Mouse (Mus musculus): ENCODE data around the gene Lats1. TPM values are rescaled to one million over a fixed set of nuclear protein-coding genes. Genes with fewer than 3 reads are reported as not detected.

Gene Lats1
- polyA plus RNA-seq (2012; rRNA removed) = 17.4 and 17.6 TPM in 2 replicates

DNA sequence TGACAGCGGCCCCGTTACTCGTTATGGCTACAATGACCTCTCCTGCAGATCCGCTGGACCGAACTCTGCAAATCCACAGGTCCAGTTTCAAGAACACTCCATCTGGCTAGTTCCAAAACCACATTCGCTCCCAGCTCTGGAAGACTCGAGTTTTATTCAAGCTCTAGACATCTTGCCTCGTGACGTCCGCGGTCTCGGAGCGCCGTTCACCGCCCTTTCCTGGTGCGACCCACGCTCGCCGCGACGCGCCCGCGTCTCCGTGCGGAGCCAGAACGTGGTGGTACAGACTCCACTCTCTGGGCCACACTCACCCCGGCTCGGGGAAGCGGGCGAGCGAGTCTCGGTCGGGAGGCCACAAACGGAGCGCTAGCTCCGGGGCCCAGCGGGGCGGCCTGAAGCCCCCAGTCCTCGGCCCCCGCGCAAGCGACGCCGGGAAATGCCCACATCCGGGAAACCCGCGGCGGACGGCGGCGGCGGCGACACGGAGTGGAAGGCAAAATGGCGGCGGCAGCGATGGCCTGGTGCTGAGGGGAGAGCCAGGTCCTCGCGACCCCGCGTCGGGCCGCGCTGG lies at the start of gene Lats1, which contains the start of gene Pcmt1:
Lats1 (plus strand) TSS at position 484 of the 571 bp plus-strand sequence.
Pcmt1 (minus strand) TSS at position 406 of the 571 bp plus-strand sequence.
- DNase-seq (ENCODE audit: low spot score) = peak; percentile 92

GRCm38 (mm10) chr10:7640366-7640765 lies 40.6 kb upstream of the Lats1 start:
- DNase-seq (ENCODE audit: low spot score) = no peak

DNA sequence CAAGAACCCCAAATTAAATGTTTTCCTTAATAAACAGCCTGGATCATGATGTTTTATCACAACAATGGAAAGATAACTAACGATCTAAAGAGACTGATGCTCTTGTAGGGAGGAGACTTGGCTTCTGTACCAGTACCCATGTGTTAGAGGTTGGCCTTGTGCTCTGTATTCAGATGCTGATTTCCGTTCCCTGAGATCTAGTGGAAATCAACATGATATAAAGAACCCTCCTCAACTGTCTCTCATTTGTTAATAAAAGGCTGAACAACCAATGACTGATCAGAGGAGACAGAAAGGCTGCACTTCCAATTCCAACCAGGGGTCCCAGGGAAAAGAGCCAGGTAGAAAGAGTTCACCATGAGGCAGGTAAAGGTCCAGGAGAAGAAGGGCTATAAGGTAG lies 35.1 kb upstream of the Lats1 start:
- no peak for DNase-seq (ENCODE audit: low spot score)

- no peak for DNase-seq (ENCODE audit: low spot score)
Measured at GRCm38 (mm10) chr10:7649059-7649458, 32.0 kb upstream of the Lats1 start.

DNA sequence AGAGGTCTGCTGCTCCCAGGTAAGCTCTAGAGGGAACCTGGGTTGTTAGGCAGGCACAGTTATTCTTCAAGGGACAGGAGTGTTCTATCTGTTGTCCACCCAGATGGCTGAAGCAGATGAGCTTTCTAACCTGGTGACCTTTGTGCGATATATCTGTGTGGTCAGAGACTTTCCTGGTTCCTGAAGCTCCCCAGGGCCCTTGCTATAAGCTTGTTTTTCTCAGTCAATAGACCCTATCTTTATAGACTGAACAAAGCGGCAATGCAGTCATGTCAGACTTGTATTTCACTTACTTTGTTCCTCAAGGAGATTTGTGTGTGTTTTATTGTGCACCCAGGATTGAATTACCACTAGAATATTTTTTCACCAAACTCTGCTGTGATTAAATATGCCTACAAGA lies 30.0 kb upstream of the Lats1 start:
- no peak for DNase-seq (ENCODE audit: low spot score)

- no peak for DNase-seq (ENCODE audit: low spot score)
Measured at GRCm38 (mm10) chr10:7662471-7663141, 18.4 kb upstream of the Lats1 start.

DNA sequence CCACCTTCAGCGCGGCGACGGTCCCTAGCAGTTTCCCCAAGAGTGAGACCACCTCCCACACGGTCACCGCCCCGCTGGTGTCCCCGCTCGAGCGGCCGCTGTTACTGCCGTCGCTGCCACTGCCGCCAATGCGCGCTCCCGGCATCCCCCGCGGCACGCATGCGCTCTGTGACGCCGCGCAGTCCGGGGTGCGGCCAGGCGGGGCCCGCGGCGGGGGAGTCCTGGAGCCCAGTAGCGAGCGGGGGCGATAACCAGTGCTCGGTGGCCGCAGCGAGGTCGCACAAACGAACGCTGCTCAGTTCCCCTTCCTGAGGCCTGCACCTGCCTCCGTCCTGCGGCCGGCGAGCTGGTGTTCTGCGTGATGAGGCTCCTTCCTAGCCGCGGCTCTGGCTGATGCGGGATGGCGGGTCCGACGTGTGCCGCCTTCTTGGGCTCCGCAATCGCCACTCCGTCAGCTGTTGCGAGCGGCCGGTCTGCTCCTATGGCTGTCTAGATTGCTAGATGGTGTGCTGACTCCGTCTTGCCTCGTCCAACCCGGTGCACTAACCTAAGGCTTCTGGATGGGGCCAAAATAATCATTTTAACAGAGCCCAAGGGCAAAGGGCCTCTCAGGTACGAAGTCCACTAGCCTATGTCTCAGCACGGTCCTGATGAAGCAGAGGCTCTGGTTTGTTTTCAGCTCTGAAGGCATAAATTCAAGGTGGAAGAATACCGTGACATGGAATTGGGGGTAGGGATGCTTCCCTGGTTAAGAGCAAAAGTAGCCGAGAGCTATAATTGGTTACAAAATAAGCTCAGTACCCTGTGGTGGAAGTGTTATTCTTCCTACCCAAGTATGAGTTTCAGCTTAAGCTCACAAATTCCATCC lies 17.6 kb upstream of the Lats1 start:
- DNase-seq (ENCODE audit: low spot score) = peak; percentile 93

DNA sequence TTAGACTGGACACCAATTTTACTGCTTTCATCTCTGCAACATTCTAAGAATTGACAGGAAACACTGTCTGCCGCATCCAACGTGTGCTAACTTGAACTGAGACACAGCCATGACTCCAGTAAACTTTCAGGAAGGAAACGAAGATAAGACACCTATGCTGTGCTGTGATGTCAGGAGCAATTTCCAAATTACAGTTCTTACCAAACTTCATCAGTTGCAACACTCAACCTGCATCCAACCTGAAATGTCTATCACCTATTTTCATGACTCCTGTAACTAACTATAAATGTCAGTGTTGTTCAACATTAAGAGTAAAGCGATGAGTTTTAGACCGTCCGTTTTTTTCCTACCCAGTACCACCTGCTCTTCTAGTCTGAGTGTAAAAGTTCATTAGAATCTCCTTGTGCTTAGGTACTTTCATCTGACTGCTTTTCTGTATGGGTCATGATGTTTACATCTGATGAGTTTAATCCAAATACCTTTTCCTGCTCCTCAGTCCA lies 16.9 kb upstream of the Lats1 start:
- DNase-seq (ENCODE audit: low spot score) = no peak

- no peak for DNase-seq (ENCODE audit: low spot score)
Measured at GRCm38 (mm10) chr10:7664889-7665288, 16.1 kb upstream of the Lats1 start.

GRCm38 (mm10) chr10:7667342-7667802 lies 13.6 kb upstream of the Lats1 start, which contains the start of gene Nup43:
TSS of gene Nup43 (plus strand) at chr10:7667503.
- peak; percentile 78 for DNase-seq (ENCODE audit: low spot score)

GRCm38 (mm10) chr10:7673673-7674072 lies 7.3 kb upstream of the Lats1 start:
- DNase-seq (ENCODE audit: low spot score) = no peak

- peak; percentile 81 for DNase-seq (ENCODE audit: low spot score)
Measured at GRCm38 (mm10) chr10:7681343-7682025, 470 bp downstream of the Lats1 start.

DNA sequence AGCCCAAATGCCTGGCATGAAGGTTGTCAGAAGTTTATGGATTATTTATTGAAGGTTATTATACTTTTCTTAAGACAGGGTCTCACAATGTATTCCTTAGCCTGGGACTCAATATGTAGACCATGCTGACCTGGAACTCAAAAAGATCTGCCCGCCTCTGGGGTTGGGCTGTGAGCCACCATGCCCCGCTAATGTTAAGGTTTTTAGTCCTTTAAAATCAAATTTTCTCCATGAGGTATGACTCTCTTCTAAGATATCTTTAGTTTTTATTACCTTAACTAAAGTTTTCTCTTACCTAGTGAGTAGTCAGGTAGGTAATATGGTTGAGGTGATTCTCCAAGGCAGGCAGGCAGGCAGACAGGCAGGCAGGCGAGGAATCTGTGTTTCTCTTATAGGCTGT lies 1.2 kb downstream of the Lats1 start:
- DNase-seq (ENCODE audit: low spot score) = no peak

- DNase-seq (ENCODE audit: low spot score) = no peak
Measured at GRCm38 (mm10) chr10:7686902-7687301, 5.9 kb downstream of the Lats1 start.

DNA sequence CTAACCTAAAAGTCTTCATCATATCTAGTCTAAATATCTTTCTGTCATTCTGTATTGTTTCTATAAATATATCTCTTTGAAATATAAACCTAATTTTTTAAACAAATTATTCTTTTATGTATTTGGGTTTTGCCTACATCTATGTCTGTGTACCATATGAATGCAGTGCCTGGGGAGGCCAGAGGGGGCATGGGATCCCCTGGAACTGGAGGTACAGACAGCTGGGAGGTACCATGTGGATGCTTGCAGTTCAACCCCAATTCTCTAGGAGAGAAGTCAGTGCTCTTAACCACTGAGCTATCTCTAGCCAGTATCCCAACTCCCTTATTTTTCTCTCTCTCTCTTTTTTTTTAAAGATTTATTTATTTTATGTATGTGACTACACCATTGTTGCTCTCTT lies 14.3 kb downstream of the Lats1 start:
- DNase-seq (ENCODE audit: low spot score) = no peak

DNA sequence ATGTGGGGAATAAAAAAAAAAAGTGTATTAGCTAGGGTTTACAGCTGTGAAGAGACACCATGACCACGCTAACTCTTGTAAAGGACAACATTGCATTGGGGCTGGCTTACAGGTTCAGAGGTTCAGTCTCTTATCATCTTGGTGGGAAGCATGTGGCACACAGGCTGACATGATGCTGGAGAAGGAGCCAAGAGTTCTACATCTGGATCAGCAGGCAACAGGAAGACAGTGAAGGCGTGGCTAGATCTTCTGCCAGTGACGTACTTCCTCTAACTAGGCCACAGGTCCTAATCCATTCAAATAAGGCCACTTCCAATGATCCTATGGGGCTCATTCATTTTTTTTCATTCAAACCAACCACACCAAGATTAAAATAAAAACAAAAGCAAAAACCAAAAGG lies 19.1 kb downstream of the Lats1 start:
- no peak for DNase-seq (ENCODE audit: low spot score)

DNA sequence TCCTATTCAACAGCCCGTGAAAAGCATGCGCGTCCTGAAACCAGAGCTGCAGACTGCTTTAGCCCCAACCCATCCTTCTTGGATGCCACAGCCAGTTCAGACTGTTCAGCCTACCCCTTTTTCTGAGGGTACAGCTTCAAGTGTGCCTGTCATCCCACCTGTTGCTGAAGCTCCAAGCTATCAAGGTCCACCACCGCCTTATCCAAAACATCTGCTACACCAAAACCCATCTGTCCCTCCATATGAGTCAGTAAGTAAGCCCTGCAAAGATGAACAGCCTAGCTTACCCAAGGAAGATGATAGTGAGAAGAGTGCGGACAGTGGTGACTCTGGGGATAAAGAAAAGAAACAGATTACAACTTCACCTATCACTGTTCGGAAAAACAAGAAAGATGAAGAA lies 21.6 kb downstream of the Lats1 start:
- DNase-seq (ENCODE audit: low spot score) = no peak

DNA sequence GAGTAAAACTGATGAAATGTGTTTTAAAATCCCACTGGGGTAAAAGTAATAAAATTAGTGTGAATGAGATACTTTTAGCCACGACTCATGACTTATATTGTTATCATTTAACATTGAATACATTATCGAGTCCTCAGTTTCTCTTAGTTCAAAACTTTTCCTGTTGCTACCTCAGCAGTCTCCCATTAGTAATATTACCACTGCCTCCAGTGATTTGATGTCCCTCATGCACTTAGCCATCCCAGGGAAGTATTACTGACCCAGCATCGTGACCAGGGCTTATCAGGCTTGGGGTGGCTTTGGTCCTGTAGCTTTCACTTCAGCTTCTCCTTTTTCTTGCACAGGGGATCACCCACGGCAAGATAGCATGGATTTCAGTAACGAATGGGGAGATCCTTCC lies 29.1 kb downstream of the Lats1 start:
- no peak for DNase-seq (ENCODE audit: low spot score)

GRCm38 (mm10) chr10:7712506-7712905 lies 31.5 kb downstream of the Lats1 start:
- no peak for DNase-seq (ENCODE audit: low spot score)

DNA sequence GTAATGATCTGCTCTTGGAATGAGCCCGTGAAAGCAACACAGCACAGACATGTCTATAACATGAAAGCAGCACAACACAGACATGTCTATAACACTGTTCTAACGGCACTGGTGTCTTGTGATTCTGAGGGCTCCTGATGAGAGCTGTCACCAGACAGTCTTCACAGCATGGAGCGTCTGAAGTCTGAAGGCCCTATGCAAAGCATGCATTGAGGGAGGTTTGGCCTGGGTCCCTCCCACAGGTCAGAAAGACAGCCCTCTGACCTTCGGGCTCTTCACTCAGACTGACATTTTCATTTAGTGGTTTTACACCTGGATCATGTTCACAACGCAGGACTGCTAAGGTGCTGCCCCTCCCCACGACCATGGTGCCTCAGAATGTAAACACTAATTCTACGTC lies 34.0 kb downstream of the Lats1 start:
- DNase-seq (ENCODE audit: low spot score) = no peak

DNA sequence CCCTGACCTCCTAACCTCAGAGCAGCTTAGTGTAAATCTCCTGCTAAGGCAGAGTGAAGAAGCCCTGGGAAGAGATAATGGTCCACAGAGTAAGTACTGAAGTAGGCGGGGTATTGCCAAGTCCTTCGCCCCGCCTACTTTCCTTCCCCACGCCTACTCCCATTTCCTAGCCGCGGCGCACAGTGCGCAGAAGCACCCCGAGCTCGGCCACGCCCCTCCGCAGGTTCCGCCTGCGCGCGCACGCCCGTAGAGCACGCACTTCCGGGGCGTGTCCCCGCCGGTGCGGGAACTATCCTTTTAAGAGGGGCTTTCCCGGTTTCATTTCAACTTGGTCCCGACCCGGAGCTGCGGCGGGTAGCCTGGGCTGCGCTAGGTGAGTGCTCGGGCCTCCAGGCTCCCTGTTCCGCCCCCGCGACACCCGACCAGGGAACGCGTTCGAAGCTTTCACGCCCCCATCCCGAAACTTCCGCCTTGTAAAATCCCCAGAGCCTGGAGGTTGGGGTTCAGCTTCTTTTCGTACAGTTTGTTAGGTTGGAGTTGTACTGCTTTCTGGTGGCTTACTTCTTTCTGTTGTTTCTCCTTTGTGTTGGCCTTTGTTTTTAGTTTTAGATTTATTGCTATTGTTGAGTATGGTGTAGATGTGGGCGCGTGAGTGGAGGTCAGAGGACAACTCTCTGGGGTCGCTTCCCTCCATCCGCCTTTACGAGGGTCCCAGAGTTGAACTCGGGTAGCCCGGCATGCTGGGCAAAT lies 44.9 kb downstream of the Lats1 start, which contains the start of gene Katna1:
Katna1 (plus strand) TSS at position 250 of the 750 bp plus-strand sequence.
- peak; percentile 83 for DNase-seq (ENCODE audit: low spot score)
